Mouse (Mus musculus) lung, postnatal 0 days (tissue): Measurements from ENCODE around the gene Mnat1.

Experiments used
- CTCF ChIP-seq: IDR thresholded peaks from 2 replicates; pipeline ENCODE4 v1.5.1; 2016; ENCODE audit warnings: antibody characterized with exemption, mild to moderate bottlenecking
- EP300 ChIP-seq: IDR thresholded peaks from 2 replicates; pipeline ENCODE4 v1.6.1; 2016; ENCODE audit warnings: antibody characterized with exemption, mild to moderate bottlenecking, control low read depth

GRCm38 (mm10) chr12:73287609-73288008, 164.1 kb downstream of the Mnat1 start:
- no peak for TF ChIP-seq EP300
- TF ChIP-seq CTCF: no peak
